Mouse (Mus musculus) kidney, adult 8-10 months (tissue): ENCODE data around the gene Rpa2.
"Not testable (repeated sequence)": the region's sequence is repeated elsewhere in the genome, so short reads cannot be mapped to it uniquely, and the experiment has no call there.

Experiments
- DNase-seq, 2 experiments: peaks; one replicate each; pipeline ENCODE4 v3.0.0; 2022

The Rpa2 gene

DNA sequence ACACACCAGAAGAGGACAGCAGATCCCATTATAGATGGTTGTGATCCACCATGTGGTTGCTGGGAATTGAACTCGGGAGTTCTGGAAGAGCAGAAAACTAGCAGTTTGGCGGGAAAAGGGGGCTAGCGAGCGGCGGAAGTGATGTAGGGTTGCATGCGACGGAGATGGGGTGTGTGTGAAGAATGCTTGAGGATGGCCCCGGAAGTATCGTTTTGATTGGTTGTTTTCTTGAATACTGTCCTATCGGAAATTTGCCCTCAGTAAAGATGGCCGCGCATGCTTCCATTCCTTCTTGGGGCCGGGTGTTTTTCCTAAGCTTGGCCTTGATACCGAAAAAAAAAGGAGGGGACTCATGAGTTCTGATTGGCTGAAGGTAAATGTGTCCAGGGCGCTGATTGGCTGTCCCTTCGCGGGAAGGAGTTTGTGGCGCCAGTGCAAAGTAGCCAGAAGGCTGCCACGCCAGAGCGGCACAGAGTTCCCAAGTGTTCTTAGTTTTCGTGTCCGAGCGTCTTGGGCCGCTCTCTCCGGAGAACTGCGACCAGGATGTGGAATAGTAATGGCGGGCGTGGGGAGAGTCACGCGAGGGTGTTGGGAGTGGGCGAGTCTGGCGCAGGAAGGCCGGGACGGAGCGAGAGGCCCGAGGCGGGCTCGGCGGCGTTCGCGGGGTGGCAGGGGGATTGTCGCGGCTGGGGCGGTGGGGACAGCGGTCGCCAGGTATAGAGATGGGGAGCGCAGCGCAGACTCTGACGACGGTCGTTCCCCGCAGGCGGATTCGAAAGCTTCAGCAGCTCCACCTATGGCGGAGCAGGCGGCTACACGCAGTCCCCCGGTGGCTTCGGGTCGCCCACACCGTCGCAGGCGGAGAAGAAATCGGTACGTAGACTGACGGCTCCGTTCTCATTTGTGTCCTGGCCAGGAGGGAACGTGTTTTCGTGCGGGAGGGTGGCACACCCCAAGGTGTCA is at the start of gene Rpa2:
Rpa2 (plus strand) TSS at position 419 of the 963 bp plus-strand sequence.
- peak; percentile 99 to 100 for DNase-seq

DNA sequence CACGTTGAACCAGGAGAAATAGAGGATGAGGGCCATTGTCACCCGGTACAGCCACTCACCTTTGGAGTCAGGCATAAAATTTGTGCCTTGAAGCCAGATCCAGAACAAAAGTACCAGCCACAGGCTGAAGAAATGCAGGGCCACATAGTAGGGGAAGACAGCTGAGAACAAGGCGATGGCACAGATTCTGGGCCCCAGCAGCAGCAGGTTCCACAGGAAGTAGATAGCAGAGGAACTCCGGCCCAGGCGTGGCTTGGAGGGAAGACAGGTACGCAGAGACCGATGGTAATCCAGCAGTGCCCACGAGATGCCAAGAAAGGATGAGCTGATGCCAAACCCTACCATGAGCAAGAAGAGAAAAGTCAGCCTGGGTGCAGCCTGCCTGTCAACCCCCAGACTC is 39.9 kb upstream of the Rpa2 start:
- no peak for DNase-seq

DNA sequence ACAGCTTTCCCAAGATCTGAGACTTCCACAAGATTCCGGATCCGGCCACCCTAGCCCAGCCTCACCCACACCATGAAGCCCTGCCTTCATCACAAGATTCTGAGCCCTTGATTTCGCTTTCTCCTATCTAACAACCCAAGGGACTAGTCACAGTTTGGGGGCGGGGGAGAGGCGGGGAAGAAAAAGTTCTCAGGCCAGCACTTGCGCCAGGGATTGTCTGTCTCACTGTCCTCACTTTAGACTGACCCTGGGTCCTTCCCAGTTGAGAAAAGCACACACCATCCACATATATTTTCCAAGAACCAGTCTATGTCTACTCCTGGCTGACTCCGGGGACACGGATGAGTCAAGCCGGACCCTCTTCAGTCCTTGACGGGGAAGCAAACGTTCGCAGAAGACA is 36.5 kb upstream of the Rpa2 start:
- DNase-seq, result no peak

DNA sequence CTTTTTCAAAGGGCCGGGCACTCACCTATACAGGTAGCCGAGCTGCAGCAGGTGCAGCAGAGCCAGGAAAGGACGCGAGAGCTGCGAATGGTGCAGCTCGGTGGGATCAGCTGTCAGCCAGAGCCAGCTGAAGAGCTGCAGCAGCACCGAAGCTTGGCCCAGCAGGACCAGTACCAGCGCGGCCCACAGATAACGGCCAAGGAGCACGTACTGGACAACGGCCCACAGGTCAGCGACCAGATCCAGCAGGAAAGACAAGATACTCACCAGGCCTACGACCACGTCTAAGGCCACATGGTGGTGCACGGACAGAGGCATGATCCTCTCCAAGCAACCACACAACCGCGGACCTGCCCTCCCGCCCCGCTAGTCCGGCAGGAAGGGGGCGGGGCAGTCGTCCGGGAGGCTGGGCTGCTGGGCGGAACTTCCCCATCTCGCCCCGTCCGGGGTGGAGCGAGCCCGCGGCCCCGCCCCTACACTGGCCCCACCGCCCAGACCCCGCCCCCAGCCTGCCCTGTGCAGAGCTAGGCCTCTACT is 35.9 kb upstream of the Rpa2 start, which contains the start of gene Xkr8:
Xkr8 (minus strand) TSS at position 399 of the 537 bp plus-strand sequence.
- DNase-seq, result peak; percentile 90

DNA sequence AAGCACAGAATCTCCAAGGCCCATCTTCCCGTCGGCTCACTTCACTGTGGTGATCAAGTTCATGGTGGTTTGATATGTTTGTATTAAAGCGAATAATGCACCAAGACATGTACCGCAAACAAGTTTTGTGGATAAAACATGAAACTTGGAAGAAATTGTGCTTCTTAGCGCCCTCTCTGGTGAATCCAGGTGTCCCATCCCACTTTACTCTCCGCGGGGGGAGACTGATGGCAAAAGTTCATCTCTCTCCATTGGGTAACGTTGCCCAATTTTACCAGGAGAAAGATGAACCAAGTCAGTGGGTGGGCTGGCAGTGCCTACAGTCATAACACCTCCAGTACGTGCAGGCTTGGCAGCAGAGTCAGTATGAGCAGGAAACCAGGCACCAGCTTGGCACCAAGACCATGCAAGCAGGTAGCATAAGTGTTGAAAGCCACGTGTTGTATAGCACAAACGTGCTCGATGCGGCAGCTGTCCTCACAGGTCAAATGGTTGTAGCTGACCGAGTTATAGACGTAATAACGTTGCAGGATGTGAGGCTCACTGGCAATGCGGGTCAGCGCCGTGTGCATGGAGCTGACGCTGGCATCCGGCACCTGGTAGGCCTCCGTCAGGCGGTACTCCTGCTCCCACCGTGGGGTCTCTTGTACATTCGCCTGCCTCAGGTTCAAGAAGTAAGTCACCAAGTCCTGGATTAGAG is 34.9 kb upstream of the Rpa2 start:
- DNase-seq, result no peak

DNA sequence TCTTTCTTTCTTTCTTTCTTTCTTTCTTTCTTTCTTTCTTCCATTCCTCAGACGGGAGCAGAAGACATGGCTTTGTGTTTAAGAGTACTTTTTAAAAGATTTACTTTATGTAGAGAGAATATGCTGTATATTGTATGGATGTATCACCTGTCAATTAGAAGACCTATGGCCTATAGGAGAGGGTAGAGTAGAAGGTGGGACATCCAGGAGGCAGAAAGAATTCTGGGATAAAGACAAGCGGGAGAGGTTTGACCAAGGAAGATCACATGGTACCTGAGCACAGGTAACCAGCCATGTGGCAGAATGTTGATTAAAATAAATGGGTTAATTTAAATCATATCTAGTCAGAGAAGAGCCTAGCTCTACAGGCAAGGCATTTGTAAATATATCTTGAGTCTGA is 33.4 kb upstream of the Rpa2 start:
- no peak for DNase-seq

DNA sequence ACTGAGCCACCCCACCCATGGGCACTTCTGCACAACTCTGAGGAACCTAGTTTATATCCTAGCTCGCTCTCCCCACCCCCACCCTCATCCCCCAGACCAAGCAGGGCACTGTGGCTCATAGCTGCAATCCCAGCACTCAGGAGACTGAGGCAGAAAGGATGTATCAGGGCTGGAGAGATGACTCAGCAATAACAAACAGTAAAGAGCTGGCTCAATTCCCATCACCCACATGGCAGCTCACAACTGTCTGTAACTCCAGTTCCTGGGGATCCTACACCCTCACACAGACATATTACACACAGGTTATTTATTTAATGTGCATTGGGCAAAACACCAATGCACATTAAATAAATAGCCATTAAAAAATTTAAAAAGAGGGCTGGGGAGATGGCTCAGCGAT is 32.7 kb upstream of the Rpa2 start:
- no peak for DNase-seq

DNA sequence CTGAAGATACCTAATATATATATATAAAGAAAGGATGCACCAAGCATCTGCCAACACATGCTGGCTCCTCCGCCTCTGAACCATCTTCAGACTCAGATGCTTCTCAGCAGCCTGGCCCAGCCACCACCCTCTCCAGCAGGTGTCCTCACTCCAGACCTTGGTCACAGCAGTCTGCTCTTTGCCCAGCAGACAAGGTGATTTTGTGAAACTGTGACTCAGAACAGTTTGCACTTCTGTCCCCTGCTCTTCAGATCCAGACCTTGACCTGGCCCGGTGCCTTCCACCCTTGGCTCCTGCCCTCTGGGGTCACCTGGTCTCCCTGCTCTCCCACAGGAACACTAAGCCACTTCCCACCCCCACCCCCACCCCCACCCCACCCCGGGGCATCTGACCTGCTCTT is 32.2 kb upstream of the Rpa2 start:
- peak; percentile 17 to 33 for DNase-seq

DNA sequence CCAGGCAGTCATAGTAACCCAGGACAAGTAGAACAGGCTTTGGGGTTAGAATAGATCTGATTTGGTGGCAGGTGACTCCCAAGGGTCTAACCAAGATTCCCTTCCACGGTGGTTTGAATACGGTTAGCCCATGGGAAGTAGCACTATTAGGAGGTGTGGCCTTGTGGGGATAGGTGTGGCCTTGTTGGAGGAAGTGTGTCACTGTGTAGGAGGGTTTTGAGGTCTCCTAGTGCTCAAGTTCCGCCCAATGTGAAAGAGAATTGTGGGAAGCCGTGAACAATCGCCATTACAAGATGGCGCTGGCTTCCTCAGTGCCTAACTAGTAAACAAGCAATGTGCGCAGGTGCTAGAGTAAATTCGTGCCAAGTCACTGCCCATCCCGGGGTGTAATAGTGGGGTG is 31.0 kb upstream of the Rpa2 start:
- DNase-seq, result not testable (repeated sequence)

DNA sequence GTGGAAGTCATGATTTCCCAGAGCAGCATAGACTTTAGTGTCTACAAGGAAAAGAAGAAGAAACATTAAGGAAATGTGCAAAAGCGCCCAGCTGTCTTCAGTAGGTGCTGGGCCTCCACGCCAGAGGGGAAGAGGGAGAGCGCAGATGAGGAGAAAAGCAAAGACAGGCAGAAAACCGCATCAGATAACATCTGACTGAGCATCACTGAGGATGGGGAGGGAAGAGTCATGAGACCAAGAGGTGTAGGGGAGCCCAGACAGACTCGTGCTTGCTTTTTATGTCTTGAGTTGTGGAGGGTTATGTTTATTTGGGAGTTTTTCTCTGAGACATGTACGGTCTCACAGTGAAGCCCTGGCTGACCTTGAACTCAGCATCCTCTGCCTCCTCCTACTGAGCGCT is 26.6 kb upstream of the Rpa2 start:
- no peak for DNase-seq

DNA sequence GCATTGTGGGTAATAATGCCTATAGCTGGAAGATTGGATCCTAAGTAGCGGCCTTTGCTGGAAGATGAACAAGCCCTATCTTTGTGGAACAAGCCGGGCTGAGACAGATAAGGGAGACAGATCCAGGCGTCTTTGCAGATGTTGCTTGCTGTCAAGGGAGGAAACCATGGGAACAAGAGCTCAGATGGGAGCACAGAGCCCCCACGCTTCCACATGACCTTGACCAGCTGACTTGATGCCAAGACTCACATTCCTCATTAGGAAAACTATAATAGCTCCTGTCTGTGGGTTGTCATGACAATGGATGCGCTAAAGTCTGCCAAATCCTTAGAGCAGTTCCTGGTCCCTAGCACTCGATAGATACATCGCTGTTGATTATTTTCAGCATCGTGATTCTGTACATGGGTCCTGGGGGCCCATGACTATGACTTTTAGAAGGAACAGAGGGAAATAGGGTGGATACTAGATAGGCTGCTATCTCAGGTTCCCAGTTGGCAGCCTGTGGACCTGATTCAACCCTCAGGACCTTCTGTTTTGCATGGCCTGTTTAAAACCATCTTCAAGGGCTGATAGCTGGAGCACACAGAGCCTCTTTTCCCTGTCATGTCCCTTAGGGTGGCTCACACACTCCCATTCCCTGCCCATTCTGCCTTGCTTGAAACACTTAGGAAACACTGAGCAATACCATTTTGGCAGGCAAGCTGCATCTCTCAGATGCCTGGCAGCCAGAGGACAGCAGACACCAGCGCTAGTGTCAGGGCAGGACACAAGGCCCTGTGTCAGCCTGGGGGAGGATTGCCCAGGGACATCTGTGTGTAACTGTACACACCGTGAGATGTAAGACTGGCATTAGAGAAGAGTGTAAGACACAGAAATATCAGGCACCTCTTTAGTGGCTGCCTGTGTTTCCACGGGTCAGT is 23.9 kb upstream of the Rpa2 start:
- DNase-seq, result no peak

DNA sequence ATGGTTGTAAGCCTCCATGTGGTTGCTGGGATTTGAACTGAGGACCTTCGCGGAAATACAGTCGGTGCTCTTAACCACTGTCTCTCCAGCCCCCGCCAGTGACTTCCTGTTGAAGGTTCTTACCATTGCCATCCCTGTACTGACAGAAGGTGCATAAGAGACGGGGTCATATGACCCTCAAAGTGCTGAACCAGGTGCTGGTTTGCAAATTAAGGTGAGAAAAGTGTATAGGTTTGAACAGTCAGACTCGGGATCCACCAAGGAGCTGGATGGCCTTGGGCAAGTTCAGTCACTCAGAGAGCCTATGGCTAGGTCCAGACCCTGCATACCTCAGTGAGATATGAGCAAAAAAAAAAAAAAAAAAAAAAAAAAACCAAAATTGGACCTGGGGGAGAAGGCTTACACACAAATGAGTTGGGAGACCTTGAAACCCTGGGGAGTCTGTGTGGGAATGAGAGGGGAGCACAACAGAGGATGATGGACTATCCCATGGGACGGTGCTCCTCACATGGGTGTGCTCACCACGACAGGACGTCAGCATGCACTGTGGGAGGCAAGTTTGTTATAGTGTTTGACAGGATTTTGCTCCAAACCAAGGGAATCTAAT is 21.1 kb upstream of the Rpa2 start:
- no peak for DNase-seq

DNA sequence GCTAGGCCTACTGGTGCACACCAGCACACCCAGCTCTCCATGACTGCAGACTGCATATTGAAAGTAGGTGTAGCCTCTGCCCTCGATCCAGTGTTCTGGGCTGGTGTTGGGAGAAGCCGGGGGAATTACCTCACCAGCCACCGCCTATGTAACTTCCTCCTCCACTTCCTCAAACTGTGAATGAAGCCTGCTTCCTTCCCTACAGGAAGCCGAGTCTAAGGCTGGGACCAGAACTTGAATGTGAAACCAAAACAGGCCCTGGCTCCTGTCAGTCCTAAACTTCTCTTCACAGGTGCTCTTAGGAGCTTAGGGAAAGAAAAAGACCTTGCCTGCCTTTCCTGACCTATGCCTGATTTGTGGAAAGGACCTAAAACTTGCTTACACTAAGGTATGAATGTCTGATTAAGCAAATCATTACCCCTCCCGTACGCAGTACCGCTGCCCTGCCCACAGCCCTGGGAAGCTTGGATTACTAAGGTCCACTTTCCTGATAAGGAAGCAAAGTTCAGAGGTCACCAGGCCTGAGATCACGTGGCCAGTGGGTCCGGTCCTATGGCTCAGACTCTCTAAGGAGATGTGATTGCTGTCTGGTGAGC is 20.4 kb upstream of the Rpa2 start:
- peak; percentile 49 to 55 for DNase-seq

DNA sequence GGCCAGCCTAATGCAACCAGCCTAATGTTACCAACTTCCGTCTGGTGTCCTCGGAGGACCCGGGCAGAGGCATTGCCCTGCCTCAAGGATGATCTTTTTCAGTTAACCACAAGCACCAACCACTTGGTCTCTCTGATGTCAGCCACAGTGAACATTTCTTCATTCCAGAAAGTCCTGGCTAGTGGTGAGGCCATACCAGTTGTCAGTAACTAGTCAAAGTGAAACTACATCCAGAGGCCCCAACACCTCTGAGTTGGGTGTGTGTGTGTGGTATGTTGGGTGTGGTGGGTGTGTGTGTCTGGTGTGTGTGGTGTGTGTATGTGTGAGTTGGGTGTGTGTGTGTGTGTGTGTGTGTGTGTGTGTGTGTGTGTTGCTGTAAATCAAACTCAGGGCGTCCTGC is 19.4 kb upstream of the Rpa2 start:
- DNase-seq, result no peak

DNA sequence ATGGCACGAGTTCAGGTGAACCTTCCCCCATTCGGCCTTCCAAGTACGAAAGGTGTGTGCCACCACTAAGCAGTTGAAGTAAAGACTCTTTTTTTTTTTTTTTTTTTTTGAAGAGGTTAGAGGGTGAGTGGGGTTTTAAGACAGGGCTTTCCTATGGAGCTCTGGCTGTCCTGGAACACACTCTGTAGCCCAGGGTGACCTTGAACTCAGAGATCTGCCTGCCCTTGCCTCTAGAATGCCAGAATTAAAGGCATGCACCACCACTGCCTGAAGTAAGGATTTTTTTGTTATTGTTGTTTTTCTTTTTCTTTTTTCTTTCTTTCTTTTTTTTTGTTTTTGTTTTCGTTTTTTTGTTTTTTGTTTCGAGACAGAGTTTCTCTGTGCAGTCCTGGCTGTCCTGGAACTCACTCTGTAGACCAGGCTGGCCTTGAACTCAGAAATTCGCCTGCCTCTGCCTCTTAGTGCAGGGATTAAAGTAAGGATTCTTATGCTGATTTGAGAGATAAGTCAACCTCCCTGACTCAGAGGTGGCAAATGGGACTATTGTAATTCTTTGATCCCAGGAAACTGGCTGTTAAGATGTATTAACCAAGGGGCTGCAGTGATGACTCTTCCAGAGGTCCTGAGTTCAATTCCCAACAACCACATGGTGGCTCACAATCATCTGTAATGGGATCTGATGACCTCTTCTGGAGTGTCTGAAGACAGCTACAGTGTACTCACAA is 18.7 kb upstream of the Rpa2 start:
- DNase-seq, result no peak

DNA sequence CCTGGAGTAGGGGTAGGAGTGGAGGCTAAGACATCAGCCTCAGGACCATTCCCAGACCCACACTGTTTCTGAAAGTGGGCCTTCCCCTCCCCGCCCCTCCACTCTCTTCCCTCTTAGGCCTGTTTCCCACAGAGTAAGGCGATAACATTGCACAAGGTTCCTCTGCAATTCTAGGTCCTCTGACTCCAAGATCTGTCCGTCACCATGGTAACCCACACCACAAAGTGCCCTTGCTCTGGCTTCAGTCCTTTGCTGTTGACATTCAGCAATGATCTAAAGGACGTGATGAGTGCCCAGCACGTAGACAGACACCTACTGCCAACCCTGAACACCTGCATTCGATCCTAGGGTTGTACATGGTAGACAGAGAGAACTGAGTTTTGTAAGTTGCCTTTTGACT is 15.1 kb upstream of the Rpa2 start:
- no peak for DNase-seq

DNA sequence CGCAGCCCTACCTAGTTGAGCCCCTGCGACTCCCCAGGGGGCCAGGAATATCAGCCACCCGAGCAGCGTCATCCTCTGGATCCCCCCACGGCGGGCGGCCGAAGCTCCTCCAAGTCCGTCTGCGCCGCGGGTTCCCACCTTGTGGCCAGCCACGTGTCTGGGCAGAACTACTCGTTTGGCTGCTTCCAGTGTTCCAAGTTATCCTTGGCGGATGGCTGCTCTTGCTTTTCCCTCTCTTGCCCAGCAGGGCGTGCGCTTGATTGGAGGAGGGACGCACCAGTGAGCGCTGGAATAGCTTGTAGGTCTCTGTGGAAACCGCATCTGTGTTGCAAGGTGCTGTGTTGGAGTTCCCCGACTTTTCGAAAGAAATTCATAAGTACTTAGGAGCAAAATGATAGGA is 11.2 kb upstream of the Rpa2 start, which contains the start of gene Smpdl3b:
Smpdl3b (minus strand) TSS at position 279 of the 400 bp plus-strand sequence.
- peak; percentile 72 to 83 for DNase-seq

DNA sequence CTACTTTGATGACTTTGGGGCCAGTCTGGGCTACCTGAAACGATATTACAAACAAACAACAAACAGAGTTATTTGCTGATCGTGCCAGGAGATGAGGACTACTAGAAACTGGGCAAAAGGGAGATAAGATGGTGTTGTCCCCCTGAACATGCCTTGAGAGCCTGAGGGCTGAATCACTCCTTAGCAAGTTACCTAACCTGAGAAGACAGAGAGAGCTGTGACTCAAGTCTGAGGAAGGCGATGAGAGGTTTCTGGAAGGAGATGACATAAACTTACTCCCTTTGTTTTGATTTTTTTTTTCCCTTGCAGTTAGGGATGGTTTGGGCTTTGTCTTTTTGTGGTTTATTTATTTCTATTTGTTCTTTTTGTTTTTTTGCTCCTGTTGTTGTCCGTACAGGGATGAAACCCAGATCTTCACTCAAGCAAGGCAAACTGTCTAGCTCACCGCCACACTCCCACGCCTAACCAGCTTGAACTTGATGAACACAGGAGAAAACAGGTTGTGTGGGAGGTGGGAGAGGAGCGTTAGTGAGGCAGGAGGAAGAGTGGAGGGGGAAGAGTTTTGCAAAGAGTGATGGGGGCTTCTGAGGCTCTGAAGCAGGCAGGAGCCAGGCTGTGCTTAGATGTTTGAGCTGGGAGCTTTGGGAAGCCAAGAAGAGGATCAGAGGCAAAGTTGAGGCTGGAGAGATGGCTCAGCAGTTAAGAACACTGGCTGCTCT is 10.3 kb upstream of the Rpa2 start:
- no peak for DNase-seq

DNA sequence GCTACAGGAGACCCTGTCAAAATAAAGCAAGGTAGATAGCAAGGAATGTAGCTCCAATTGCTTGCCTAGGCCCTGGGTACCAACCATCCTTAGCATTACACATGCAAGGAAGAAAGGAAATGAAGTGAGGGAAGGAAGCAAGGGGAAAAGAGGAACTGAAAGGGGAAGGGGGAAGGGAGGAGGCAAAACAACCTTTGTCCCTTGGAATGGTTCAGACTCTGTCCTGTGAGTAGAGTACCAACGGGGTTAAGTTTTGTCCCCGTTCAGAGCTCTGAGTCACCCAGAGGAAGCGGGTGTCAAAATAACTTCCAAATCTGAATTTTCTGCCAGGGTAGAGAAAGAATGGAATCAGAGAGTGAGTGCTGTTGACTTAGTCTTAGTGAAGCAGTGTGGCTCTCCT is 7.8 kb upstream of the Rpa2 start:
- peak in 1 of 2 experiments; percentile 25 for DNase-seq

DNA sequence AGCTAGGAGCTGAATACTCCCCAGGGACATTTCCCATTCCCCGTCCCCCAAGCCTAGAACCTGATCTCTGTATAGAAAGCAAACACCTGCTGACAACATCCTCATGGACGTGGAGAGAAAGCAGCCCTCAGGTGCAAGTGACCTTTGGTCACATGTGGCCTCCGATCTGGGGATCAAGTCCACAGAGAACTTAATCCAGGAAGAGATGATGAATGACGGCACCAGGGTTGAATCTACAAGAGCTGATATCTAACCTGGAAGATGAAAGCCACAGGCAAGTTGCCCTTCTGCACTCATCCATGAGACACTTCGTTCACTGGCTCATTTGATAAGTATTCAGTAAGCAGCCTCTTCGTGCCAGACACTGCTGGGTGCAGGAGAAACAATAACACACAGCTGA is 5.5 kb upstream of the Rpa2 start:
- peak in 1 of 2 experiments; percentile 18 for DNase-seq
